Mouse (Mus musculus) lung, adult 2 months (tissue): ENCODE results near the gene Barhl2.

ENCODE experiments used
- CTCF ChIP-seq: fragments of 200-500 bp; IDR thresholded peaks from 2 replicates; pipeline ENCODE4 v1.5.1; 2011; ENCODE audit warnings: mild to moderate bottlenecking, low read length, control low read depth; ENCODE audit not compliant: insufficient read depth
- POLR2A ChIP-seq: fragments of 200-500 bp; IDR thresholded peaks from 2 replicates; pipeline ENCODE4 v1.6.1; 2011; ENCODE audit warnings: low read depth, mild to moderate bottlenecking, control low read depth, low read length, borderline replicate concordance; ENCODE audit errors: extremely low read depth

GRCm38 (mm10) chr5:106420370-106420769 lies 37.6 kb downstream of the Barhl2 start:
- TF ChIP-seq CTCF (no peak), POLR2A (no peak)
